Mouse (Mus musculus): ENCODE results near the gene Vmn2r59.
"Not testable (repeated sequence)": the region's sequence is repeated elsewhere in the genome, so short reads cannot be mapped to it uniquely, and the experiment has no call there.

The Vmn2r59 gene

DNA sequence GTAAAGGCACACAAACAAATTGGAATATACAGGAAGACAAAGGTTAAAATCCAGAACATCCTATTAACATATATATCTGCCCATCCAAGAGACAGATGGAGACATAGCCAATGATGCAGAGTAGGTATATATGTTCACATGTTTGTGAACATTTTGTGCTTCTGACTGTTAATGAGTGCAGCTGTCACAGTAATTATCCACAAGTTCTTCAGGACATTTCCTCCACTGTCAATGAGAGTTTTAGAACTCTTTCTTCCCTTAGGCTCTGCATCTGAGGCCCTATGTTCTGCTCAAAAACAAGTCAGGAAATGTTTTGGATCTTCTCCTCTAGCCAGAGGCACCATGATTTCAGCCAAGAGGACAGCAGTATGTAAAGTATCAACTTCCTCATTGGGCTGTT is at the start of gene Vmn2r59:
Vmn2r59 (minus strand) TSS at position 101 of the 400 bp plus-strand sequence.
- in situ Hi-C loops (cut with MboI, MseI): no loop called here

- in situ Hi-C loops (cut with MboI, MseI): no loop called here
Observed at GRCm38 (mm10) chr7:42107470-42107869, 48.6 kb upstream of the Vmn2r59 start, which contains the start of gene Vmn2r60. Vmn2r60 (plus strand) TSS chr7:42107770.

DNA sequence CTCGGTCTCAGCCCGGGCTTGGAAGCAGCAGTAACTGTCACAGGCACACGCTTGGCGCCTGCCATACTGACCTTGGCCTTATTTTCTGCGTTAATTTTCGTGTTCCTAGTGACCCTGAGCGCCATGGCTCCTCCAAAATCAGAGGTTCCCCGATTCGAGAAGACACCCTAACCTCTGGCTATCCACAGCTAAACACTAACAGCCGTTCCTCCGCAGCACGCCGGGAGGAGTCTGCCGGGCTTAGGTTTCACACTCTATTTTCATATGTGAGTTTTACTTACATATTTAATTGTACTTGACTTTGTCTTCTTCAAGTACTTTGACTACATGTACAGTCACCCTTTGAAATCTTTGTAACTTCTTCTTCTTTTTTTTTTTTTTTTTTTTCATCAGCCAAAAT is 48.2 kb upstream of the Vmn2r59 start:
- in situ Hi-C loops (cut with MboI, MseI): not testable (repeated sequence)

Data from T-helper 2 cell (primary cell).